Mouse (Mus musculus): ENCODE measurements around the gene Igfn1. TPM values are rescaled to one million over a fixed set of nuclear protein-coding genes. Genes with fewer than 3 reads are reported as not detected.

The Igfn1 gene
- total RNA-seq, 2 experiments from 2014 or later = 17.4 to 32.9 TPM

GRCm38 (mm10) chr1:135941259-135942006, 64.7 kb downstream of the Igfn1 start:
- peak in 1 of 2 experiments; percentile 34 for DNase-seq (ENCODE audit: low spot score in 2 of 2)

- no peak for DNase-seq (ENCODE audit: low spot score in 2 of 2)
Observed at GRCm38 (mm10) chr1:135936091-135936490, 70.1 kb downstream of the Igfn1 start.

- no peak for DNase-seq (ENCODE audit: low spot score in 2 of 2)
Observed at GRCm38 (mm10) chr1:135933704-135934293, 72.3 kb downstream of the Igfn1 start.

GRCm38 (mm10) chr1:135929876-135930275, 76.3 kb downstream of the Igfn1 start:
- DNase-seq (ENCODE audit: low spot score in 2 of 2) = peak in 1 of 2 experiments; percentile 47

- DNase-seq (ENCODE audit: low spot score in 2 of 2) = no peak
Observed at GRCm38 (mm10) chr1:135925848-135926247, 80.3 kb downstream of the Igfn1 start.

- DNase-seq (ENCODE audit: low spot score in 2 of 2) = no peak
Observed at GRCm38 (mm10) chr1:135924377-135924994, 81.7 kb downstream of the Igfn1 start.

- DNase-seq (ENCODE audit: low spot score in 2 of 2) = no peak
Observed at GRCm38 (mm10) chr1:135923229-135923628, 82.9 kb downstream of the Igfn1 start.

GRCm38 (mm10) chr1:135918644-135919407, 87.3 kb downstream of the Igfn1 start, which contains the start of gene Pkp1:
TSS of gene Pkp1 (minus strand) at chr1:135919207.
- DNase-seq (ENCODE audit: low spot score in 2 of 2) = no peak

GRCm38 (mm10) chr1:135917206-135917605, 88.9 kb downstream of the Igfn1 start:
- DNase-seq (ENCODE audit: low spot score in 2 of 2) = no peak

GRCm38 (mm10) chr1:135916486-135917058, 89.6 kb downstream of the Igfn1 start:
- DNase-seq (ENCODE audit: low spot score in 2 of 2) = no peak

- DNase-seq (ENCODE audit: low spot score in 2 of 2) = no peak
Observed at GRCm38 (mm10) chr1:135913657-135914056, 92.5 kb downstream of the Igfn1 start.

GRCm38 (mm10) chr1:135909381-135909780, 96.8 kb downstream of the Igfn1 start:
- DNase-seq (ENCODE audit: low spot score in 2 of 2) = no peak

- DNase-seq (ENCODE audit: low spot score in 2 of 2) = no peak
Observed at GRCm38 (mm10) chr1:135906736-135907135, 99.4 kb downstream of the Igfn1 start.

Other genes with a start within 250 kb of the Igfn1 start
- gene Phlda3, start 240.2 kb downstream of the Igfn1 start, total RNA-seq (2021) = 10 to 100 TPM; 30.6 to 38.0 TPM
- gene Tnni1, start 226.9 kb downstream of the Igfn1 start, total RNA-seq (2021) = 100 to 1,000 TPM; 298 to 331 TPM
- under 1 TPM; 0.39 to 0.44 TPM for gene Lad1, start 187.7 kb downstream of the Igfn1 start, total RNA-seq (2021)
- 100 to 1,000 TPM; 160 to 174 TPM for gene Tnnt2, start 170.0 kb downstream of the Igfn1 start, total RNA-seq (2021)
- gene Pkp1, start 87.1 kb downstream of the Igfn1 start, total RNA-seq (2021) = under 1 TPM; 0.42 to 0.49 TPM
- 10 to 100 TPM; 43.6 to 63.7 TPM for gene Tmem9, start 1.8 kb upstream of the Igfn1 start, total RNA-seq (2021)
- gene Ascl5, start 44.5 kb upstream of the Igfn1 start, total RNA-seq (2021) = not detected
- gene Cacna1s, start 46.4 kb upstream of the Igfn1 start, total RNA-seq (2021) = 100 to 1,000 TPM; 330 to 336 TPM
- gene Kif21b, start 125.0 kb upstream of the Igfn1 start, total RNA-seq (2021) = 1 to 10 TPM; 1.9 TPM
- gene Mroh3, start 206.5 kb upstream of the Igfn1 start, total RNA-seq (2021) = not detected
- under 1 TPM; 0.22 to 0.29 TPM for gene Inava, start 227.9 kb upstream of the Igfn1 start, total RNA-seq (2021)

Measured in gastrocnemius, postnatal 4 days (tissue).